Mouse (Mus musculus) CD4-positive, CD25-positive, alpha-beta regulatory T cell, adult 2 months (primary cell): ENCODE results near the gene Gpc6.

Experiments used
- DNase-seq: peaks from one replicate; pipeline ENCODE4 v3.0.0-alpha.2; 2012; ENCODE audit warnings: low read depth, low spot score

Gpc6 gene

DNA sequence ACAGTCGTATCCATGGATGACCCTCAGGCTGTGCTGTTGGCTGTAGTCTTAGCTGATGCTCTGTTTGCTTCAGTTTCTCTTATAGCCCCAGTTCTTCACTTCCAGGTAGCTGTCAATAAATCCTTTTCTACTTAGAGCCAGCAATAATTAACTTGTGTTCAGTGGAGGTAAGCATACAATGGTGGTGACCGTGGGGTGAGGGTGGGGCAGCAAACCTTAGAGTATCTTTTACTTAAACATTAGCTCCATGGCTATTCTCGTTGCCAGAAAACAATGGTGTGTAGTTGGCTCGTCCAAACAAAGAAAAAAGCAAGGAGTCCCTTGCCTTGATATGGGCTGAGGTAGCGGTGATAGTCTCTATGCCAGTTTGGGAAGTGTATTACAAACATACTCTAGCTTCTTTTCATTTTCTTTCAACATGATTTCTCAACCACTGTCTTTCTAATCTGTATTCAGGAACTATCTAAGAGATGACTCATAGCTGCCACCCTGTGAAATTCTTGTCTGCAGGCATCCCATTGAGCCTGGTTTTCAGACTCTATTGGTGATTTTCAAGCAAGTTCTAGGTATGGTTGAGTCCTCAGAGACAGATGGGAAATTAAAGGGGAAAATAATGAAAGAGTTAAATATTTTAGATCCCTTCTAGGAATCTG, 22.9 kb downstream of the Gpc6 start:
- no peak for DNase-seq

DNA sequence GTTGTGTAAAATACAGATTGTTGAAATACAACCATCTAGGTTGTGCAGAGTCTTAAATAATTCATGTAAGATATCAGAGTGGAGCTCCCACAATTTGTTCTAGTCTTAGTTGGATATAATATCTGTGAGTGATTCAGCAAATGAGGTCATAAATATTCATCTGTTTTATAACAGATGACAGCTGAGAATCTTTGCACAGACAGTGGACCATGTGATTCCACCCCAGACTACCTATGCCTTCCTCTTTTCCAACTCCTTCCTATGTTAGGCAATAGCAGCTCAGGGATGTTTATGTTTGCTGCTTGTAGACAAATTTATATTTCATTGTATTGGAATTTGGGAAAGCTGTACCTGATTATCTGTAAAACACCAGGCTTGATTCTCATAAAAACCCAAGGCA, 32.0 kb downstream of the Gpc6 start:
- no peak for DNase-seq

GRCm38 (mm10) chr14:116964837-116965236, 39.7 kb downstream of the Gpc6 start:
- no peak for DNase-seq

DNA sequence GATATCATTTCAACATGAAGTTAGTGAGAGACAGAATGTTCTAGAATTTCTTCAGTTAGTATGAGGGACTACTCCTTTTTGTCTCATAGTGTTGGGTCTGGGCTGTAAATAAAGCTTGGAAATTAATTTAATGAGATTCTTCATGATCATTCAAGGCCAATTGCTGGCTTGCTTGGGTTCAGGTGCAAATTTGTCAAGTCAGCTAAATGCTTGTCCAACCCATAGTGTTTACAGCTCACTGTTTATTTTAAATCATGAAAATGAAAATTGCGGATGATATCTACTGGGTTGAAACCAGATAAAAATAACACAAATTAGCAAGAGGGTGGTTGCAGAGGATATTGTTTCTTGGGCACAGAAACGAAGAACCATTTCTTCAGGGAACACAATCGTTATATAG, 49.6 kb downstream of the Gpc6 start:
- DNase-seq = no peak

DNA sequence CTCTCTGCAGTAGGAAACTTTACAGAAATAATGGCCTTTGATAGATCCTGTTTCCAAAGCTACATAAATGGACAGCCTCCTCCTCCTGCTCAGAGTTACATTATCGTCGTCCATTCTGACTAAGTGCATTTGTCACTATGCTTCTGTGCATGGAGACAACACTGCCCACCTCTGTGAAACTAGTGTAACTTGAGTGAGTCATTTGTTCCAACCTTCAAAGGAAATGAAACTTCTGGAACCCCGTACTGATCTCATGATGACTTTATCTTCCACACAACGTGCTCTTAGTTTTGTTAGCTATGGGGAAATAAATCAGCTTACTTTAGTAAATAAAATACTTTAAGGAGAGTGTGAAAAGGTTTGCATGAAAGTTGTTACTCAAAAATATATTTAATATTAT, 50.1 kb downstream of the Gpc6 start:
- no peak for DNase-seq

GRCm38 (mm10) chr14:116977259-116977658, 52.1 kb downstream of the Gpc6 start:
- DNase-seq = no peak

DNA sequence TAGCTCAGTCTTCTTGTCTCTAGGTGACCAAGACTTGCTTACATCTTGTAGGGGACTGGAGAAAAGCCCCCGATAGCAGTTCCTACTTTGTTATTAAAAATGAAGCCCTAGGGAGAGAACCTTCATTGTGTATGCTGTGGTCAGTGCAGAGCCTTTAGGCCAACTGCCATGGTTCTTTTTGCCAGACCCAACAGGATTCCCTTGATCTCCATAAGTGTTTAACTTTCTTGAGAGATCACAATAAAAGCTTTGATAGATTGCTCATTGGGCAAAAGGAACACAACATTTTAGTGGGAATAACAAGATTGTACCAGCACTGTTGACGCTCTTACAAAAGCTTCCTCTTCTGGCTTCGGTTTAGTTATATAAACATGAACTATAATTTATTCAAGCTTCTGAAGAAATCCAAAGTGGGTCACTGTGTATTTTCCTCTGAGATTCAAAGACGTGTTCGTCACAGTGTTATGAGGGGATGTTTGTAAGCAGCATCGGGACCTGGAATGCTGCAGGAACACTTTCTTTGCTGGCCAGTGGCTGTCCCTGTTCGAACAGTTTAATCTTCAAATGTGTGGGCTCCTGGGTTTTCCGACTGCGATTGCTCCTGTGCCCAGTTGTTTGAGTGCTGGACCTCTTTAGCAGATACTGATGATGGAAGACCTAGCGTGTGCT, 54.7 kb downstream of the Gpc6 start:
- DNase-seq = no peak

- DNase-seq = no peak
These were observed 56.6 kb downstream of the Gpc6 start for GRCm38 (mm10) chr14:116981711-116982110.

DNA sequence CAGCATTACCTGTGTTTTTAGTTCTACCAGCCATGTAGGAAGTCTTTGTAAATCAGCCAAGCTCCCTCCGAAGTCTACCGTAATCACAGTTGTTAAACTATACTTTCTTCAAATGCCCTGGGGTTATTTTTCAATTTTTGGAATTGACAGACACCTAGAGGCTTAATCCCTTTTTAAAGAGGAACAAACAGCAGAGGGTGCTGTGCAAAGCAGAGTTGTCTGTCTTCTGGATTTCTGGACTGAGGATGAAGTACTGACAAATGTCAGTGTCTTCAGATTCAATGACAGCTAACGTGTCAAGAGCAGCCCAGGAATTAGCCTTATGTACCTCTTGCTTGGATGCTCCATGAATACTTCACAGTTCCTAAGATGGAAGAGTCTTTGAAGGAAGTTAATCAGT, 62.2 kb downstream of the Gpc6 start:
- no peak for DNase-seq

- DNase-seq = no peak
These were observed 75.3 kb downstream of the Gpc6 start for GRCm38 (mm10) chr14:117000376-117000775.

GRCm38 (mm10) chr14:117002313-117002712, 77.2 kb downstream of the Gpc6 start:
- DNase-seq = no peak

GRCm38 (mm10) chr14:117008781-117009180, 83.7 kb downstream of the Gpc6 start:
- no peak for DNase-seq

- DNase-seq = no peak
These were observed 87.9 kb downstream of the Gpc6 start for GRCm38 (mm10) chr14:117012969-117013368.

DNA sequence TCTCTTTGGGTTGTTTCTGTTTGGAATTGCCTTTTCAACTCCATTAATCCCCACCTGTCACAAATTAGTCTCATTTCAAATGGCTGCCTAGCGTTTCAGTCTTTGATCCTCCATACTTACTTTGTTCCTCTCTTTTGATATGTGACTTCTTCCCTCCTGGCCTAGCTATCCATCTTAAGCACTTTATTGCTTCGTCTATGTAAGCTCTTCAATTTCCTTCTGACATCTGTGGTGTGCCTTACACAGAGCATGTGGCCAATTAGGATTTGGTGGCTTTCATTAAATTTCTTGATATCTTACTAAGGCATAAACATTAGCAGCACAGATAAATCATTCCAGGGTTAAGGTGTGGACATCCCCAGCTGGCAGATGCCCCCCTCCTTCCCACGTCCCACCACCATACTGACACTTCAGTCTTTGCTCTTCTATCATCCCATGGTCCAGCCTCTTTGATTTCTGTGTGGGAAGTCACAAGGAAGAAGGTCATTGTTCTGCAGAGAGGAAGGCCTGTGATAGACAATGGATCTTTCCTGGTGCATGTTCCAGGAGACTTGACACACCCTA, 88.5 kb downstream of the Gpc6 start:
- DNase-seq = no peak

- no peak for DNase-seq
These were observed 90.3 kb downstream of the Gpc6 start for GRCm38 (mm10) chr14:117015333-117015922.

GRCm38 (mm10) chr14:117022180-117022799, 97.2 kb downstream of the Gpc6 start:
- no peak for DNase-seq

DNA sequence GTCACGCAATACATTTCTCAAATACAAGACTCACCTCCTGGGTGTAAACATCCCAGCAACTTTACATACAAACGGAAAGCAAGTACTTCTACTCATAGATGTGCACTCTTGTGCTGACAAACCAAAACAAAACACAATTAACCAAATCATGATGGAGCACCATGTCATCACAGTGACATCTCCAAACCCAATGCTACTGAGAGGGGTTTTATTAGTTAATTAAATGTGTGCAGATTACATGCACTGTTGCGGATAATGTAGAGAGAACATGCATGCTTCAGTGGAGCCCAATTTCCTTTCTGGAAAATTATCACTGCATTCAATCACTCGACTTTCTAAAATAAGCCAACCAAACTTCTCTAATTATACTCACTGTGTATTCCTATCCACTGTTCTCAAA, 109.0 kb downstream of the Gpc6 start:
- DNase-seq = no peak

GRCm38 (mm10) chr14:117041017-117041416, 115.9 kb downstream of the Gpc6 start:
- DNase-seq = no peak

- DNase-seq = no peak
These were observed 123.8 kb downstream of the Gpc6 start for GRCm38 (mm10) chr14:117048951-117049350.

GRCm38 (mm10) chr14:117050877-117051276, 125.8 kb downstream of the Gpc6 start:
- no peak for DNase-seq

DNA sequence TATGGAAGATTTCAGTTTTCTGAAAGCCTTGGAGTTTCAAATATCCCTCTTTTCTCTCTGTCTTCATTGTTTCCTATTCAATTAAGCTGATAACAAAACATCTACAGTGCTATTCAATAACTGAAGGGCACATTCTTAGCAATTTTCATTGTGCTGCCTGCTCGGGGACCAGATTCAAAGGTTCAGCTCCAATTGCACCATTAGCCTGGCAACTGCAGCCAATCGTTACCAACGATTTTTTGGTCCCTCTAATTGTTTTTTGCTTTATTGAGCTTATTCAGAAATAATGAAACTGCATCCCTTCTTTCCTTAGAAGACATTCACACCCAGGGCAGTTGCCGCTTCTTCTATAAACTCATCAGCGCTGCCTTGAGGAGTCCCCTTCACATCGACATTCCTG, 128.2 kb downstream of the Gpc6 start:
- no peak for DNase-seq

- no peak for DNase-seq
These were observed 130.0 kb downstream of the Gpc6 start for GRCm38 (mm10) chr14:117055134-117055533.
